Mouse (Mus musculus): ENCODE measurements around the gene Rpl18a.
A peak's percentile ranks its signal among the peaks of the same experiment; 100 is the strongest.

Rpl18a gene

DNA sequence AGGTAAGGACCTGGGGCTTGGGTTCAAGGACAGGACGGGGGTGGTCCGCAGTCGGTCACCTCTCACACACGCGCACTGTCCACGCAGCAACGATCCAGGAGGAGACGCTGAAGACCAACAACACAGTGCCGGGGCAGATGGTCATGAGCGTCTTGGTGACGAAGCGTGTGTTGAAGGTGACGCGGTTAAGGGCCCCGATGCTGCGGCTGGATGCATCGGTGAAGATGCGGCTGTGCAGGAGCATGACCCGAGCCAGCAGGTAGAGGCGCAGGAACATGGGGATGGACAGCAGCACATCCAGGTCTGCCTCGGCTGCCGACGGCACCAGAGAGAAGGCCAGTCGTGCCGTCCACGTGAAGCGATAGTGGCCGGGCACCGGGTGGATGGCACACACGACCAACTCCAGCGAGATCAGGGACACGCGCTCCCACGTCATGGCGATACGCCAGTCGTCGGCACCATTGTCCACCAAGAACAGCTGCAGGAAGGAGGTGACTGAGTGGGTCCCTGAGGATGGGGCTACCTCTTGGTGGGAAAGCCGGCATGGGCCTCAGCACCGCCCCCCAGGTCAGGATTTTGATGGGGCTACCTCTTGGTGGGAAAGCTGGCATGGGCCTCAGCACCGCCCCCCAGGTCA lies 44.5 kb downstream of the Rpl18a start:
- DNase-seq, result no peak

DNA sequence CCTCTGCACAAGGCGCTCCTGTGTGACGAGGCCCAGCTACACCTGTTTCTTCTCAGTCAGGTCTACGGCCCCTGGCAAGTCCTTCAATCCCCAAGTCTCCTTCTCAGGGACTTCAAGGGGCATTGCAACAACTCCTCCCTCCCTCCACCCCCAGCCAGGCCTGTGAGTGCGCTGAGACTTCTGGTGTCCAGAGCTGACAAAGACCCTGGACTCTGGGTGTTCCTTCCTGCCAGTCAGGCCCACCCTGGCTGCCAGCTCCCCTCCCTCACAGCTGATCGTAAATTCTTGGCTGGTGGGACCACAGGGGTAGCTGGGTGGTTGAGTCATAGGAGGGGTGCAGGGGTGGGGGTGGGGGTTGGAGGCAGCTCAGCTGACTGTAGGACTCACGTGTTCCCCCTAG lies 45.4 kb downstream of the Rpl18a start:
- DNase-seq, result no peak

DNA sequence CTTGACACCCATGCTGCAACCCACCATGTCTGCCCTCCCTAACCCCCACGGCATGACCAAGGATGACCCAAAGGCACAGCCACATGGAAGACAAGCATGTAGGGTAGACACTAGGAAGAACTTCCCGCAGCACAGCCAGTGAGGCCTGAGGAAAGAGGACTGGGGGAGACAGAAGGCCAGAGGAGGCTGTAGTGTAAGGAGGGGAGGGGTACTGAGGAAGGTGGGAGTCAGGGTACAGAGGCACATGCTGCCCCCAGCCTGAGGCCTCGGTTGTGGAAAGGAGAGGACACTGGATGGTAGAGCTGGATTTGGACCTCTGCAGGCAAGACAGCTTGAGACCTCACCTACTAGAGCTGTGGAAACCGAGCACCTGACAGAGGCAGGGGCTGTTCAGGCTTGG lies 46.3 kb downstream of the Rpl18a start:
- DNase-seq, result no peak

DNA sequence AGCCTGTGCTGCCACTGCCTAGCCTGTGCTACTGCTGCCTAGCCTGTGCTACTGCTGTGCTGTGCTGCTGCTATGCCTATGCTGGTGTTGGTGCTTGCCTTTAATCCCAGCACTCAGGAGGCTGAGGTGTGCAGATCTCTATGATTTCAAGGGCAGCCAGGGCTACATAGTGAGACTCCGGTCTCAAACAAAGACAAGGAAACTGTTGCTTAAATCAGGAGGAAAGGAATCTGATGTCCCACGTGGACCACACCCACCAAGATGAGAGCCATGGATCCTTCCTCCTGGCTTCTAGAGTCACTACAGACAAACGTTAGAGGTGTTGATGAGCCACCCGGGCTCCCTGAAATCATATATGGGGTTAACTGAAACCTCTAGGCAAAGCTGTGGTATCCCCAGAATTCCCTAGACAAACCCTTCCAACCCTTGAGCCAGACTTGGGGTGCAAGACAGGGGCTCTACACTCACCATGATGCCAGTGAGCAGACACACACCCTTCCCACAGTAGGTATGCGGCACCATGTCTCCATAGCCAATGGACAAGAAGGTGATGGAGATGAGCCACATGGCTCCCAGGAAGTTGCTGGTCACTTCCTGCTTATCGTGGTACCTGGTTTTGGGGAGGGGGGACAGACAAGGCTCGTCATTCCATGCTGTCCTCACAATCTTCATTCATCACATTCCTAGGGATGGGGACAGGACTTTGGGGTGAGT lies 46.9 kb downstream of the Rpl18a start:
- DNase-seq, result no peak

DNA sequence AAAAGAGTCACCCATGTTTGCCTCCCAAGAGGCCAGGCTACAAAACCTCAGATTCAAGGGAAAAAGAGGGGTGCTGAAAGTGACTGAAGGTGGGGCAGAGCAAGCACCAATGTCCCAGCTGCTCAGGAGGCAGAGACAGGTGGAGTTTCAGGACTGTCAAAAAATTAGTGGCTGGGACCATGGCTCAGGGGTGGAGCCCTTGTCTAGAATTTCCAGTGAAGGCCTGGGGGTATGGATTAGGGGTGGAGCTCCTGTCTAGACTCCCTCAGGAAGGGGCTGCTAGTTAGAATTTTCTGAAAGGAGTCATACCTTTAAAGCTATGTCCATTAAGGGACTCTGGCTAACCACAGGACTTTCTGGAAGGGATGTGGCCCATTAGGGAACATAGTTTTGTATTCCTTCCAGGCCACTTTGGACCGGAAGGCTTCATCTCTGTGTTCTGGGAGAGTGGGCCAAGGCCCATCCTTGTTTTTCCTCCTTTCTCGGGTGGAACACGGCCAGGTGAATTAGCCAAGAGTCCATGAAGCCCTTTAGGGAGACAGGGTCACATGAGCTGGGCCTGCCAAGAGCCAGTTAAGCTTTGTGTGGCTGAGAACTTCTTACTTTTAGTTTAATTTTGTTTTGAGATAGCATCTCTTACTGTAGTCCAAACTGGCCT lies 47.8 kb downstream of the Rpl18a start:
- DNase-seq, result no peak

DNA sequence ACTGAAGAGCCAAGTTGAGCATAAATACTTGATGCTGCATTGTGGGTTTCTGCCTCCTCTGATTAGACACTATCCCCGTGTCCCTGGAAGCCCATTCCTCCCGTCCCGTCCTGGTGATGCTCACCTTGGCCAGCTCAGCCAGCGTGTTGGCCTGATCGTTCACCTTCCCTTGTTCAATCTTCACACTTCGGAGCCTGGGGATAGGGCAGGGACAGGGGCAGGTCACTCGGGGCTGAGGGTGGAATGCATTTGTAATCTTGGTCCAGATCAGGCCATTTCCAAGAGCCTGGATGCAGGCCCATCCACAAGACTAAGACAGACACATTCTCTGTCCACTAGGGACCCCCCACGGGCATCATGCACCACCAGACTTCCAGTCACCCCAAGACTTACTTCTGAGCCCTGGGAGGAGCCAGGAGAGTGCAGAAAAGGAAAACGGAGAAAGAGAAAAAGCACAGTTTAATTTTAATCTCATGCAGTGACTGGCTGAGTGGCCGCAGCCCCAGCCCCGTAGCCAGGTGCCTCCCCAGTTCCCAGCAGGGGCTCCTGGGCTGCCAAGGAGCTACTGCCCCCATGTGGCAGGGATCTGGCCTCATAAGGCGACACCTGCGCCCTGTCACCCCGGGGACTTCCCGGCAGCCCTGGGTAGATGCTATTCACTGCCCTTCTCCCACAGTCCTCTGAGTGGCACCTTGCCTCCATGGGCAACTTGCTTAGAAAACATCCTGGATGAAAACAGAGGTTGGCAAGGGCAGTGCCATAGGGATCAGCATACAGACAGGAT lies 50.6 kb downstream of the Rpl18a start:
- DNase-seq, result peak in 1 of 2 experiments; percentile 39

DNA sequence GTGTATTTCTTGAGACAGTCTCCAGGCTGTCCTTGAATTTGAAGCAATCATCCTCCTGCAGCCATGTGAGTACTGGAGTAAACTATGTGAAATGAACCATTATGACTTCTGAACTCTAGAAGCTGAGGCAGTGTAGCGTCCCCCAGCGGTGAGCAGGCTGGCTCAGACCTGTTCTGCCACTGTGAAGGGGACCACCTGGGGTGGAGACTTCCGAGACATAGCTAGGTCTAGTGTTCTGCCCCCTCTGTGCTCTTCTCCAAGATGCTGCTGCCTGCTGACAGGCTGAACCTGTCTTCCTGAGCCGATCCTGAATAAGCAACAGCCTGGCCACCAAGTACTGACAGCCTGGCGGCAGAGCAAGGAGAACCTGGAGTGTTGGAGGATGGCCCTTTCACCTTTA lies 52.1 kb downstream of the Rpl18a start:
- no peak for DNase-seq

Measured in spleen, adult 18-20 months (tissue).